Mouse (Mus musculus): ENCODE data around the gene Arg1. TPM values are rescaled to one million over a fixed set of nuclear protein-coding genes. Genes with fewer than 3 reads are reported as not detected.
A peak's percentile ranks its signal among the peaks of the same experiment; 100 is the strongest.

Arg1 gene
- 1.6 and 2.0 TPM in 2 replicates for polyA plus RNA-seq (2015; fragmentation: Nextera tagmentation; extraction: Ambion mirVana)

- H3K9ac ChIP-seq (ENCODE audit: low read depth, low read length), result 0 out of 2 replicates have a peak within 1 kb of the TSS, but pooled peaks have one; percentile 13
- no peak for TF ChIP-seq CTCF (IDR thresholded peaks at IDR 0.05; ENCODE audit: low read depth)
- H3K4me3 ChIP-seq (replicated peaks; ENCODE audit: low read depth, low read length), result no peak within 1 kb of the TSS
- peak within 1 kb of the TSS; percentile 44 for H3K4me2 ChIP-seq (ENCODE audit: low read length)
- peak; percentile 37 for DNase-seq (ENCODE audit: low spot score)
- ATAC-seq (replicated peaks; ENCODE audit: low FRiP score, low read depth), result no peak; the same call in 1 of the 2 replicates
- no peak within 1 kb of the TSS for H3K27ac ChIP-seq
- peaks cover 7% of the 10 kb centered on the region for H3K4me1 ChIP-seq (replicated peaks; ENCODE audit: insufficient read depth, low read length)
- no peaks in the 10 kb centered on the region for H3K27me3 ChIP-seq (ENCODE audit: insufficient read depth, low read length)
- 19% methylated on average over 14 of the region's 14 CpGs for WGBS
- no peaks in the 10 kb centered on the region for H3K36me3 ChIP-seq (ENCODE audit: insufficient read depth, low read length)
- no peaks in the 10 kb centered on the region for H3K9me3 ChIP-seq (replicated peaks; ENCODE audit: low read length)
Measured at GRCm38 (mm10) chr10:24926962-24927720, at the start of gene Arg1. Gene Arg1 (minus strand): TSS chr10:24927484.

- no peaks in the 10 kb centered on the region for H3K27me3 ChIP-seq (ENCODE audit: insufficient read depth, low read length)
- ATAC-seq (replicated peaks; ENCODE audit: low FRiP score, low read depth) (no peak), DNase-seq (ENCODE audit: low spot score) (peak; percentile 12)
- no peak for TF ChIP-seq CTCF (IDR thresholded peaks at IDR 0.05; ENCODE audit: low read depth)
- no peak overlapping the region for H3K4me3 ChIP-seq (replicated peaks; ENCODE audit: low read depth, low read length)
- no peaks in the 10 kb centered on the region for H3K36me3 ChIP-seq (ENCODE audit: insufficient read depth, low read length)
- no peaks in the 10 kb centered on the region for H3K9me3 ChIP-seq (replicated peaks; ENCODE audit: low read length)
- 0 out of 2 replicates have a peak, but pooled peaks cover 3% of the 10 kb centered on the region for H3K4me1 ChIP-seq (replicated peaks; ENCODE audit: insufficient read depth, low read length)
- no peak overlapping the region for H3K27ac ChIP-seq
- no peak overlapping the region for H3K4me2 ChIP-seq (ENCODE audit: low read length)
- WGBS, result 42% methylated on average over 11 of the region's 11 CpGs
- no peak overlapping the region for H3K9ac ChIP-seq (ENCODE audit: low read depth, low read length)
Measured at GRCm38 (mm10) chr10:24973845-24974514, 46.7 kb upstream of the Arg1 start.

GRCm38 (mm10) chr10:24973385-24973784 lies 46.1 kb upstream of the Arg1 start:
- no peak for TF ChIP-seq CTCF (IDR thresholded peaks at IDR 0.05; ENCODE audit: low read depth)
- 0 out of 2 replicates have a peak, but pooled peaks cover 3% of the 10 kb centered on the region for H3K4me1 ChIP-seq (replicated peaks; ENCODE audit: insufficient read depth, low read length)
- H3K9me3 ChIP-seq (replicated peaks; ENCODE audit: low read length), result no peaks in the 10 kb centered on the region
- no peaks in the 10 kb centered on the region for H3K36me3 ChIP-seq (ENCODE audit: insufficient read depth, low read length)
- DNase-seq (ENCODE audit: low spot score) (peak; percentile 53), ATAC-seq (replicated peaks; ENCODE audit: low FRiP score, low read depth) (no peak)
- no peak overlapping the region for H3K4me2 ChIP-seq (ENCODE audit: low read length)
- 20% methylated on average over 5 of the region's 5 CpGs for WGBS
- H3K27me3 ChIP-seq (ENCODE audit: insufficient read depth, low read length), result no peaks in the 10 kb centered on the region
- H3K4me3 ChIP-seq (replicated peaks; ENCODE audit: low read depth, low read length), result no peak overlapping the region
- no peak overlapping the region for H3K9ac ChIP-seq (ENCODE audit: low read depth, low read length)
- no peak overlapping the region for H3K27ac ChIP-seq

- TF ChIP-seq CTCF (IDR thresholded peaks at IDR 0.05; ENCODE audit: low read depth), result no peak
- DNase-seq (ENCODE audit: low spot score) (no peak), ATAC-seq (replicated peaks; ENCODE audit: low FRiP score, low read depth) (peak; percentile 66; the same call in 1 of the 2 replicates)
- WGBS, result 16% methylated on average over 4 of the region's 4 CpGs
- Histone ChIP-seq H3K4me3 (replicated peaks; ENCODE audit: low read depth, low read length) (no peak overlapping the region), H3K36me3 (ENCODE audit: insufficient read depth, low read length) (no peaks in the 10 kb centered on the region), H3K4me2 (ENCODE audit: low read length) (no peak overlapping the region), H3K4me1 (replicated peaks; ENCODE audit: insufficient read depth, low read length) (0 out of 2 replicates have a peak, but pooled peaks cover 3% of the 10 kb centered on the region), H3K9ac (ENCODE audit: low read depth, low read length) (no peak overlapping the region), H3K27ac (no peak overlapping the region), H3K9me3 (replicated peaks; ENCODE audit: low read length) (no peaks in the 10 kb centered on the region), H3K27me3 (ENCODE audit: insufficient read depth, low read length) (no peaks in the 10 kb centered on the region)
Measured at GRCm38 (mm10) chr10:24972923-24973322, 45.6 kb upstream of the Arg1 start.

GRCm38 (mm10) chr10:24965821-24966550 lies 38.7 kb upstream of the Arg1 start:
- no peak overlapping the region for H3K9ac ChIP-seq (ENCODE audit: low read depth, low read length)
- TF ChIP-seq CTCF (IDR thresholded peaks at IDR 0.05; ENCODE audit: low read depth), result no peak
- no peak overlapping the region for H3K4me2 ChIP-seq (ENCODE audit: low read length)
- H3K27me3 ChIP-seq (ENCODE audit: insufficient read depth, low read length), result no peaks in the 10 kb centered on the region
- H3K27ac ChIP-seq, result no peak overlapping the region
- H3K9me3 ChIP-seq (replicated peaks; ENCODE audit: low read length), result no peaks in the 10 kb centered on the region
- DNase-seq (ENCODE audit: low spot score) (no peak), ATAC-seq (replicated peaks; ENCODE audit: low FRiP score, low read depth) (no peak)
- H3K36me3 ChIP-seq (ENCODE audit: insufficient read depth, low read length), result no peaks in the 10 kb centered on the region
- H3K4me3 ChIP-seq (replicated peaks; ENCODE audit: low read depth, low read length), result no peak overlapping the region
- WGBS, result 61% methylated on average over 12 of the region's 12 CpGs
- H3K4me1 ChIP-seq (replicated peaks; ENCODE audit: insufficient read depth, low read length), result no peaks in the 10 kb centered on the region

GRCm38 (mm10) chr10:24961889-24962288 lies 34.6 kb upstream of the Arg1 start:
- DNase-seq (ENCODE audit: low spot score), result no peak
- no peak overlapping the region for H3K4me3 ChIP-seq (replicated peaks; ENCODE audit: low read depth, low read length)
- no peak overlapping the region for H3K9ac ChIP-seq (ENCODE audit: low read depth, low read length)
- no peaks in the 10 kb centered on the region for H3K36me3 ChIP-seq (ENCODE audit: insufficient read depth, low read length)
- no peak overlapping the region for H3K4me2 ChIP-seq (ENCODE audit: low read length)
- H3K27ac ChIP-seq, result no peak overlapping the region
- H3K9me3 ChIP-seq (replicated peaks; ENCODE audit: low read length), result no peaks in the 10 kb centered on the region
- 59% methylated on average over 2 of the region's 2 CpGs for WGBS
- TF ChIP-seq CTCF (IDR thresholded peaks at IDR 0.05; ENCODE audit: low read depth), result no peak
- no peaks in the 10 kb centered on the region; the same call in 1 of the 2 replicates for H3K4me1 ChIP-seq (replicated peaks; ENCODE audit: insufficient read depth, low read length)
- no peak for ATAC-seq (replicated peaks; ENCODE audit: low FRiP score, low read depth)
- H3K27me3 ChIP-seq (ENCODE audit: insufficient read depth, low read length), result no peaks in the 10 kb centered on the region
